Mouse (Mus musculus) forebrain, postnatal 0 days (tissue): ENCODE data around the gene Zdhhc20. TPM values are rescaled to one million over a fixed set of nuclear protein-coding genes. Genes with fewer than 3 reads are reported as not detected.
"Not testable (repeated sequence)": the region's sequence is repeated elsewhere in the genome, so short reads cannot be mapped to it uniquely, and the experiment has no call there.

Experiments used
- ATAC-seq: fragments of 200-750 bp; cut with Nextera tagmentation; 2 replicates; pipeline ENCODE4 v1.8.0; 2017; ENCODE audit warnings: mild to moderate bottlenecking, moderate library complexity
- DNase-seq: peaks from one replicate; pipeline ENCODE4 v3.0.0-alpha.2; 2015
- H3K27ac ChIP-seq: fragments of 300-500 bp; sonication (generic); 2 replicates; pipeline ENCODE4 v1.5.1; 2014; ENCODE audit warnings: low read depth, mild to moderate bottlenecking, antibody characterized with exemption, low read length, moderate library complexity, mixed read lengths
- H3K27me3 ChIP-seq: fragments of 300-500 bp; sonication (generic); 2 replicates; pipeline ENCODE4 v1.6.1; 2014; ENCODE audit warnings: mild to moderate bottlenecking, low read length, mixed read lengths; ENCODE audit not compliant: insufficient read depth
- H3K36me3 ChIP-seq: fragments of 300-500 bp; sonication (generic); 2 replicates; pipeline ENCODE4 v1.6.1; 2014; ENCODE audit warnings: mild to moderate bottlenecking, moderate library complexity; ENCODE audit not compliant: insufficient read depth
- H3K4me1 ChIP-seq: fragments of 300-500 bp; sonication (generic); 2 replicates; pipeline ENCODE4 v1.6.1; 2014; ENCODE audit warnings: antibody characterized with exemption; ENCODE audit not compliant: insufficient read depth
- H3K4me2 ChIP-seq: fragments of 300-500 bp; sonication (generic); 2 replicates; pipeline ENCODE4 v1.6.1; 2014; ENCODE audit warnings: low read depth, mild to moderate bottlenecking, moderate library complexity
- H3K4me3 ChIP-seq: fragments of 300-500 bp; sonication (generic); 2 replicates; pipeline ENCODE4 v1.5.1; 2014; ENCODE audit warnings: low read depth, low read length, mixed read lengths
- H3K9ac ChIP-seq: fragments of 300-500 bp; sonication (generic); 2 replicates; pipeline ENCODE4 v1.6.1; 2014; ENCODE audit warnings: mild to moderate bottlenecking
- H3K9me3 ChIP-seq: fragments of 300-500 bp; sonication (generic); 2 replicates; pipeline ENCODE4 v1.6.1; 2016; ENCODE audit warnings: low read length
- CTCF ChIP-seq: sonication (generic); IDR thresholded peaks from 2 replicates; pipeline ENCODE4 v1.5.1; 2016; ENCODE audit warnings: antibody characterized with exemption, control low read depth, low read depth
- WGBS: fragments of 180-500 bp; shearing (Covaris S2); extraction: QIAGEN DNeasy Blood & Tissue Kit; methylation state at CpG from one replicate; pipeline ENCODE4 v1.1.7; 2014; 5-methylcytosine and 5-hydroxymethylcytosine counted together
- polyA plus RNA-seq: library from polyadenylated mRNA; unstranded; fragments of >200 nt; fragmentation: Nextera tagmentation; extraction: Ambion mirVana; gene quantifications from 2 replicates; pipeline ENCODE4 v1.2.1, GENCODE M21; 2015
- total RNA-seq: library from RNA; depleted of rRNA; stranded (reverse); fragments of >200 nt; gene quantifications from 2 replicates; pipeline ENCODE4 v1.2.3, GENCODE M21; 2014

The Zdhhc20 gene
- total and polyA plus RNA-seq, 2 experiments from 2014 or later: 31.6 to 35.0 TPM

DNA sequence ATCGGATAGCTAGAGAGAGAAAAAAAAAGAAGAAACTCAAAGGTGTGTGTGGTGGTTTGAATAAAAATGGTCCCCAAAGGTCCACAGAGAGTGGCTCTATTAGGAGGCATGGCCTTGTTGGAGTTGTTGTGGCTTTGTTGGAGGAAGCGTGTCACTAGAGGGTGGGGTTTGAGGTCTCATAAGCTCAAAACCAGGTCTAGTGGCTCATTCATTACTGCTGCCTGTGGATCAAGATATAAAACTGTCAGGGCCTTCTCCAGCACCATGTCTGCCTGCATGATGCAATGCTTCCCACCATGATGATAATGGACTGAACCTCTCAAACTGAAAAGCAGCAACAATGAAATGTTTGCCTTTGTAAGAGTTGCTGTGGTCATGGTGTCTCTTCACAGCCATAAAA lies 31.5 kb downstream of the Zdhhc20 start:
- H3K9ac ChIP-seq: no peak overlapping the region
- WGBS: 90% methylated on average over 2 of the region's 2 CpGs
- ATAC-seq (no peak), DNase-seq (no peak)
- H3K4me3 ChIP-seq: no peak overlapping the region
- H3K27me3 ChIP-seq: no peaks in the 10 kb centered on the region
- H3K27ac ChIP-seq: no peak overlapping the region
- no peaks in the 10 kb centered on the region for H3K9me3 ChIP-seq
- peaks cover 18% of the 10 kb centered on the region for H3K36me3 ChIP-seq
- H3K4me1 ChIP-seq: no peaks in the 10 kb centered on the region
- no peak overlapping the region for H3K4me2 ChIP-seq
- no peak for TF ChIP-seq CTCF

DNA sequence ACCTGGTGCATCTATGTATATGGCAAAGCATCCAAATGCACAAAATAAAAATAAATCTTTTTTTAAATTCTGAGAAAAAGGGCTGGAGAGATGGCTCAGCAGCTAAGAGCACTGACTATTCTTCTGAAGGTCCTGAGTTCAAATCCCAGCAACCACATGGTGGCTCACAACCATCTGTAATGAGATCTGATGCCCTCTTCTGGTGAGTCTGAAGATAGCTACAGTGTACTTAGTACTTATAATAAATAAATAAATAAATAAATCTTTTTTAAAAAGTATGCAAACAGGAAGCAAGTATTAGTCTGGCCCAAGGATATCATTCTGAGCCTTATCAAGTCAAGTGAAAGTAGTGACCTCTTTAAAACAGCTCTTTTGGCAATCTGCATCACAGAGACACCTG lies 34.0 kb downstream of the Zdhhc20 start:
- H3K4me3 ChIP-seq, H3K9me3 ChIP-seq, H3K4me2 ChIP-seq, H3K9ac ChIP-seq, DNase-seq, H3K4me1 ChIP-seq, ATAC-seq, H3K27me3 ChIP-seq, H3K27ac ChIP-seq: not testable (repeated sequence)
- peaks cover 15% of the 10 kb centered on the region for H3K36me3 ChIP-seq

DNA sequence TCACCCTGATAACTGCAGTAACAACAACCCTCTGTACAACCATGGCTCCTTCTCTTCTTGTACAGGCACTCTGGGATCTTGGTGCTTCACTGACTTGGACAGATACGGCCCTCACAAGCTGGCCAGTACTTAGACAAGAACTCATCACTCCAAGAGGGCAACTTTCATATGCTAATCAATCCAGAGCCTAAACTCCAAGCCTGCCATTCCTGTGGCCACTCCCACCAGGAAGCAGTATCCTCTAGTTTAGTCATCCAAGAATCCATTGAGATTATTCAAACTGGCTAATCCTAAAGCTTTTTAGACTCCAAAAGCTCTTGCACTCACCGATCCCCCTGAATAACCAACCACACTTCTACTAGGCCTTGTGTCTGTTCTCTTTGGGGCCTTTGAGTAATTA lies 37.1 kb downstream of the Zdhhc20 start:
- Histone ChIP-seq H3K9me3 (no peaks in the 10 kb centered on the region), H3K27ac (no peak overlapping the region), H3K27me3 (no peaks in the 10 kb centered on the region), H3K36me3 (peaks cover 17% of the 10 kb centered on the region), H3K4me3 (no peak overlapping the region), H3K4me2 (no peak overlapping the region), H3K4me1 (no peaks in the 10 kb centered on the region), H3K9ac (no peak overlapping the region)
- no peak for TF ChIP-seq CTCF
- no peak for ATAC-seq
- WGBS: 52% methylated on average over 2 of the region's 2 CpGs
- no peak for DNase-seq

DNA sequence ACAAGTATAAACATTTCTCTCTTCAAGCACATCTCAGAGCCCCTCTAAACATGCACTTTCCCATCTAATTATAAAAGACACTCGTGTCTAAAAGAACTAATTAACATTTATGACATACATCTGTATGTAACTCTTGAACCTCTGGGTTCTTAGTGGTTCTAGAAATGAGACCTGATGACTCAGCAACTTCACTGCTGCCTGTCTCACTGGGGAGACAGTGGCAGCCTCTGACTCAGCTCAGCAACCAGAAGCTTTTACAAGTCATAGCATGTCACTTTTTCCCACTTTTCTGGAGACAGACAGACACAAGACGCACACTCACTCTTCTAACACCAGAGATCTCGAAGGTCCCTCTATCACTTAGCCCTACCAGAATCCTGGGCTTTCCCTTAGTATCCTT lies 39.7 kb downstream of the Zdhhc20 start:
- 87% methylated on average over 3 of the region's 3 CpGs for WGBS
- Histone ChIP-seq H3K27ac (no peak overlapping the region), H3K9me3 (no peaks in the 10 kb centered on the region), H3K4me2 (no peak overlapping the region), H3K9ac (no peak overlapping the region), H3K27me3 (no peaks in the 10 kb centered on the region), H3K4me3 (no peak overlapping the region), H3K36me3 (peaks cover 22% of the 10 kb centered on the region), H3K4me1 (no peaks in the 10 kb centered on the region)
- ATAC-seq (no peak), DNase-seq (no peak)
- TF ChIP-seq CTCF: no peak

DNA sequence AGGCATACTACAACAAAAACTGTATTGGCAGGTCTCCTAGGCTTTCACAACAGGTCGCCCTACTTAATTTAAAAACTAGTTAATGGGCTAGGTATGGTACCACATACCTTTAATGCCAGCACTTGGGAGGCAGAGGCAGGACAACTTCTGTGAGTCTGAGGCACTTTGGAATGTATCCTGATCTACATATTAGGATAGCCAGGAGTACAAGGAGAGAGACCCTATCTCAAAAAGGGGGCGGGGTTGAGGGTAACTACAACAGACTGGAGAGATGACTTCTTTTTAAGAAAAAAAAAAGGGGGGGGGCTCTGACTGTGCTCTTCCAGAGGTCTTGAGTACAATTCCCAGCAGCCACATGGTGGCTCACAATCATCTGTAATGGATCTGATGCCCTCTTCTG lies 41.4 kb downstream of the Zdhhc20 start:
- ATAC-seq (no peak), DNase-seq (no peak)

DNA sequence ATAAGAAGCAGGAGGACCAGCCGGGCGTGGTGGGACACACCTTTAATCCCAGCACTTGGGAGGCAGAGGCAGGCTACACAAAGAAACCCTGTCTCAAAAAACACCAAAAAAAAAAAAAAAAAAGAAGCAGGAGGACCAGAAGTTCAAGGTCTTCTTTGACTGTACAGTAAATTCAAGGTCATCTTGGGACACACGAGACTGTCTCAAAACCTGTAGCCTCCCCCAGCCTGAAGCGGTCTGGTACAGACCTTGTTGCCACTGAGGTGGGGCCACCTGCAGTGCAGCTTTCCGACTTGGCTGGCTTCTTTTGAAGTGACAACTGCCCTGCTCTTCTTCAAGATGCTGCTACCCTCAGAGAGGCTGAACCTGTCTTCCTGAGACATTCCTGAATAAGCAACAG lies 42.0 kb downstream of the Zdhhc20 start:
- not testable (repeated sequence) for DNase-seq, H3K27ac ChIP-seq, H3K4me2 ChIP-seq, H3K9ac ChIP-seq, ATAC-seq, H3K4me3 ChIP-seq, H3K27me3 ChIP-seq, H3K9me3 ChIP-seq, H3K4me1 ChIP-seq
- peaks cover 36% of the 10 kb centered on the region for H3K36me3 ChIP-seq
- 78% methylated on average over 5 of the region's 5 CpGs for WGBS

More for the DNA sequence above, 41.4 kb downstream of the Zdhhc20 start:
- no peak overlapping the region for H3K9ac ChIP-seq
- no peaks in the 10 kb centered on the region for H3K27me3 ChIP-seq
- no peak overlapping the region for H3K4me3 ChIP-seq
- no peak for TF ChIP-seq CTCF
- no peak overlapping the region for H3K27ac ChIP-seq
- WGBS: 98% methylated on average over 2 of the region's 2 CpGs
- no peaks in the 10 kb centered on the region for H3K9me3 ChIP-seq
- no peak overlapping the region for H3K4me2 ChIP-seq
- H3K4me1 ChIP-seq: no peaks in the 10 kb centered on the region
- peaks cover 36% of the 10 kb centered on the region for H3K36me3 ChIP-seq

DNA sequence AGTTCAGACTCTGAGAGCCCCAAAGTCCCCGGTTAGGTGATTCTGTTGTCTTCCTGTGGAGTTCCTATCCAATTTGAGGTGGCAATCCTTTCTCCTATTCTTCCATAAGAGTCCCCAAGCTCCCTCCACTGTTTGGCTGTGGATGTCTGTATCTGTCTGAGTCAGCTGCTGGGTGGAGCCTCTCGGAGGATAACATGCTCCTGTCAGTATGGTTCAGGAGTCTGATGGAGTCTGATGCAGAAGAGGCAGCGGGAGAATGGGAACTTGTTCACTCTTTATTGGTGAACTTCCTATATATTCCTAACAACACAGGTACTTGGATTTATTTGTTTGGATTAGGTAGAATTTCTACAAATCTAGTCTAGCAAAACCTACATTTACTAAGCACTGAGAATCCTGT lies 45.5 kb downstream of the Zdhhc20 start:
- Histone ChIP-seq H3K27ac (no peak overlapping the region), H3K4me3 (no peak overlapping the region), H3K9me3 (no peaks in the 10 kb centered on the region), H3K4me1 (no peaks in the 10 kb centered on the region), H3K36me3 (peaks cover 46% of the 10 kb centered on the region), H3K4me2 (no peak overlapping the region), H3K9ac (no peak overlapping the region), H3K27me3 (no peaks in the 10 kb centered on the region)
- no peak for TF ChIP-seq CTCF
- no peak for DNase-seq
- WGBS: 92% methylated on average over 3 of the region's 3 CpGs
- no peak for ATAC-seq

DNA sequence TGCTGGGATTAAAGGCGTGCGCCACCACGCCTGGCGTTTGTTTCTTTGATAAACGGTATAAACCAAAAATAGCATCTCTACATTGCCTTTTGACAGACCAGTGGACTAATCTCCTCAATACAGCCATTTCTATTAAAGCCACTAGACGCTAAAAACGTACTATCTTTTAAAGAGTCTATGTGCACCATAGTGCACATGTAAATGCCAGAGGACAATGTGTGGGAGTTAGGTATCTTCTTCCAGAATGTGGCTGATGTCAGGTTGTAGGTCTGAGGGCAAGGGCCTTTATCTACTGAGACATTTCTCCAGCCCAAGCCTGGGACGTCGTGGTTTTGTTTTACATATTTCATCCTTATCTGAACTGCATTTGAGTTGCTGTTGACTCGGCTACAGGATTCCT lies 54.9 kb downstream of the Zdhhc20 start:
- no peak for DNase-seq
- Histone ChIP-seq H3K4me3 (no peak overlapping the region), H3K27me3 (no peaks in the 10 kb centered on the region), H3K9me3 (no peaks in the 10 kb centered on the region), H3K27ac (no peak overlapping the region), H3K4me2 (no peak overlapping the region), H3K9ac (no peak overlapping the region), H3K36me3 (peaks cover 43% of the 10 kb centered on the region), H3K4me1 (no peaks in the 10 kb centered on the region)
- WGBS: 91% methylated on average over 10 of the region's 10 CpGs
- ATAC-seq: no peak
- no peak for TF ChIP-seq CTCF
